Mouse (Mus musculus) embryonic facial prominence, embryonic 15.5 days (tissue): Measurements from ENCODE around the gene Rnf39. TPM values are rescaled to one million over a fixed set of nuclear protein-coding genes. Genes with fewer than 3 reads are reported as not detected.

Experiments
- ATAC-seq: fragments of 200-750 bp; cut with Nextera tagmentation; 2 replicates; pipeline ENCODE4 v1.8.0; 2017; ENCODE audit warnings: low read depth, moderate TSS enrichment; ENCODE audit not compliant: insufficient number of reproducible peaks, low FRiP score, low TSS enrichment
- H3K27ac ChIP-seq: fragments of 300-500 bp; sonication (generic); replicated peaks from 2 replicates; pipeline ENCODE4 v1.5.1; 2015; ENCODE audit warnings: mild to moderate bottlenecking, inconsistent platforms
- H3K27me3 ChIP-seq: fragments of 300-500 bp; sonication (generic); 2 replicates; pipeline ENCODE4 v1.6.1; 2015; ENCODE audit warnings: inconsistent platforms
- H3K36me3 ChIP-seq: fragments of 300-500 bp; sonication (generic); 2 replicates; pipeline ENCODE4 v1.6.1; 2015; ENCODE audit warnings: mild to moderate bottlenecking, inconsistent platforms
- H3K4me1 ChIP-seq: fragments of 300-500 bp; sonication (generic); 2 replicates; pipeline ENCODE4 v1.6.1; 2015; ENCODE audit warnings: inconsistent platforms
- H3K4me2 ChIP-seq: fragments of 300-500 bp; sonication (generic); replicated peaks from 2 replicates; pipeline ENCODE4 v1.6.1; 2015; ENCODE audit warnings: mild to moderate bottlenecking, inconsistent platforms
- H3K4me3 ChIP-seq: fragments of 300-500 bp; sonication (generic); replicated peaks from 2 replicates; pipeline ENCODE4 v1.5.1; 2015; ENCODE audit warnings: mild to moderate bottlenecking, inconsistent platforms
- H3K9ac ChIP-seq: fragments of 300-500 bp; sonication (generic); 2 replicates; pipeline ENCODE4 v1.6.1; 2015; ENCODE audit warnings: inconsistent platforms
- H3K9me3 ChIP-seq: fragments of 300-500 bp; sonication (generic); replicated peaks from 2 replicates; pipeline ENCODE4 v1.6.1; 2016; ENCODE audit warnings: inconsistent platforms
- WGBS: fragments of 180-500 bp; shearing (Covaris S2); methylation state at CpG from one replicate; pipeline ENCODE4 v1.1.7; 2015; 5-methylcytosine and 5-hydroxymethylcytosine counted together
- polyA plus RNA-seq: library from polyadenylated mRNA; unstranded; fragments of >200 nt; fragmentation: Nextera tagmentation; extraction: Ambion mirVana; gene quantifications from 2 replicates; pipeline ENCODE4 v1.2.1, GENCODE M21; 2015

Rnf39 gene
- polyA plus RNA-seq, 1 experiment from 2014 or later: 9.4 TPM

DNA sequence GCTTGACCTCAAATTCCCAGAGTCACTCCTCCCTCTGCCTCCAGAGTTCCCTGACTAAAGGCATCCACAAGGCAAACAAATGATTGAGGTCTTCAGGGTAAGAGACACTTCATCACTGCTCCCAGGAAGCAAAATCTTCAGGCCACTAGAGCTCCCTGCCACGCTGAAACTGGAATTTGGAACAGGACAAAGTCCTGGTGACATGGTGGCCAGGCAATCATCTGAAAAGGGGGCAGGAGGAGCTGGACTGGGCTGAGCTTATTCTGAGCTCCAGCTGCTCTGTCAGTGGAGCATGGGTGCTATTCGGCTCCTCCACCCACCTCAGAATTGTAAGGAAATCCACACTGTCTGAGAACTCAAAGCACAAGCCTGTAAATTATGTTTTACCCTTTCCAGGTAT is 30.7 kb upstream of the Rnf39 start:
- H3K27ac ChIP-seq: no peak overlapping the region
- WGBS: 68% methylated on average over 2 of the region's 2 CpGs
- 0 out of 2 replicates have a peak, but pooled peaks cover 5% of the 10 kb centered on the region for H3K27me3 ChIP-seq
- no peaks in the 10 kb centered on the region for H3K4me1 ChIP-seq
- H3K36me3 ChIP-seq: no peaks in the 10 kb centered on the region
- H3K4me2 ChIP-seq: no peak overlapping the region
- no peaks in the 10 kb centered on the region for H3K9me3 ChIP-seq
- no peak overlapping the region for H3K9ac ChIP-seq
- no peak overlapping the region for H3K4me3 ChIP-seq
- no peak for ATAC-seq

GRCm38 (mm10) chr17:36914108-36914507 is 28.6 kb upstream of the Rnf39 start:
- H3K9ac ChIP-seq: no peak overlapping the region
- H3K4me2 ChIP-seq: no peak overlapping the region
- H3K4me3 ChIP-seq: no peak overlapping the region
- ATAC-seq: no peak
- 0 out of 2 replicates have a peak, but pooled peaks cover 5% of the 10 kb centered on the region for H3K27me3 ChIP-seq
- H3K9me3 ChIP-seq: no peaks in the 10 kb centered on the region
- no peak overlapping the region for H3K27ac ChIP-seq
- 17% methylated on average over 2 of the region's 2 CpGs for WGBS
- no peaks in the 10 kb centered on the region for H3K36me3 ChIP-seq
- H3K4me1 ChIP-seq: no peaks in the 10 kb centered on the region

- no peak overlapping the region for H3K27ac ChIP-seq
- ATAC-seq: no peak
These were observed 27.6 kb upstream of the Rnf39 start for GRCm38 (mm10) chr17:36915076-36915475.

GRCm38 (mm10) chr17:36920239-36920638 is 22.5 kb upstream of the Rnf39 start:
- no peak overlapping the region for H3K4me2 ChIP-seq
- 0 out of 2 replicates have a peak, but pooled peaks cover 5% of the 10 kb centered on the region for H3K27me3 ChIP-seq
- H3K36me3 ChIP-seq: no peaks in the 10 kb centered on the region
- no peaks in the 10 kb centered on the region for H3K9me3 ChIP-seq
- H3K4me1 ChIP-seq: no peaks in the 10 kb centered on the region
- H3K9ac ChIP-seq: no peak overlapping the region
- H3K27ac ChIP-seq: no peak overlapping the region
- H3K4me3 ChIP-seq: no peak overlapping the region
- ATAC-seq: no peak
- 48% methylated on average over 15 of the region's 15 CpGs for WGBS

More at GRCm38 (mm10) chr17:36915076-36915475, 27.6 kb upstream of the Rnf39 start:
- Histone ChIP-seq H3K36me3 (no peaks in the 10 kb centered on the region), H3K4me2 (no peak overlapping the region), H3K4me1 (no peaks in the 10 kb centered on the region), H3K4me3 (no peak overlapping the region), H3K9me3 (no peaks in the 10 kb centered on the region), H3K27me3 (0 out of 2 replicates have a peak, but pooled peaks cover 5% of the 10 kb centered on the region), H3K9ac (no peak overlapping the region)
- 15% methylated on average over 9 of the region's 9 CpGs for WGBS

DNA sequence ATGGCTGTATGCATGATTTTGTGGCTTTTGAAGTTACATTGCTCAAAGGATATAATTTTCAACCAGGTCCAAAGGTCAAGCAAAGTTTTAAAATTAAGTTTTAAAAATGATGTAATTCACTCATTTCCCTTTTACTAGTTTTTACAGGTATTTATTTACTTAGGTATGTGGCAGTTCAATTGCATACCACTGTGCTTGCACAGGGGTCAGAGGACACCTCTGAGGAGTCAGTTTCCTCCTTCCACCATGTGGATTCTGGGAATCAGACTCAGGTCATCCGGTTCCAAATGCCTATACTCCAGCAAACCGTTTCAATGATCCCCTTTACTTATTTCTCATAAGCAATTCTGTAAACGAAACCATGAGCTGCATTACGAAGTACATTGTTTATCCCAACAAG is 20.0 kb upstream of the Rnf39 start:
- Histone ChIP-seq H3K4me2 (no peak overlapping the region), H3K9ac (no peak overlapping the region), H3K4me1 (no peaks in the 10 kb centered on the region), H3K4me3 (no peak overlapping the region), H3K27me3 (no peaks in the 10 kb centered on the region), H3K27ac (no peak overlapping the region), H3K9me3 (no peaks in the 10 kb centered on the region), H3K36me3 (no peaks in the 10 kb centered on the region)
- WGBS: 69% methylated on average over 4 of the region's 4 CpGs
- ATAC-seq: no peak

GRCm38 (mm10) chr17:36923491-36923890 is 19.2 kb upstream of the Rnf39 start:
- ATAC-seq: no peak
- H3K9ac ChIP-seq: no peak overlapping the region
- H3K9me3 ChIP-seq: no peaks in the 10 kb centered on the region
- no peaks in the 10 kb centered on the region for H3K36me3 ChIP-seq
- H3K27me3 ChIP-seq: no peaks in the 10 kb centered on the region
- WGBS: 63% methylated on average over 4 of the region's 4 CpGs
- H3K4me1 ChIP-seq: no peaks in the 10 kb centered on the region
- no peak overlapping the region for H3K4me2 ChIP-seq
- no peak overlapping the region for H3K27ac ChIP-seq
- no peak overlapping the region for H3K4me3 ChIP-seq

DNA sequence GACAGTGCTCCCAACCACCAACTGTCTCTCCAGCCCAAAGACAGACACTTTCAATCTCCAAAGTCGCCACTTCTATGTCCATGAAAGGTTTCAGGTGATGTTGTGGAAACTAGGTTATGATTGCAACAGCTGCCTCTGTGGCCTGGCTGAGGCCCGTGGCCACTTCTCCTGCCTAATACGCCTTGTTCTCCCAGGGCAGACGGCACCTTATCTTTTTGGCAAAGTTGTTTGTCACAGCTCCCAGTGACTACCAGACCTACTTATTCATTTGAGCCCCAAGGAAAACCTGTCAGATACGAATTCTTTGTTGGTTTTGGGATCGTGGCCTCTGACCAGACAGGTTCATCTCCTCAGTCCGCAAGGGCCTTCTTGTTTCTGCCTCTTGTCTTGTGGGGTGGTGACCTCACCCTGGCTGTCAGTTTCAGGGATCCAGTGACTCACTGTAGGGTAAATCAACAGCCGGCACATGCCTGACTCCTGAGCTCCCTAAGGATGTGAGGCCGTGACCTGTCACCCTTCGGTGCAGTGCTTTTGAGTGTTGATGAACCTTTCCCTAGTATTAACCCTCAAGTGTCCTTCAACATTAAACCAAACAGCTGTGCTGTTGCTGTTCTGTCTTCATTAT is 15.1 kb upstream of the Rnf39 start:
- 46% methylated on average over 10 of the region's 10 CpGs for WGBS
- Histone ChIP-seq H3K4me1 (no peaks in the 10 kb centered on the region), H3K4me2 (no peak overlapping the region), H3K27ac (no peak overlapping the region), H3K9me3 (no peaks in the 10 kb centered on the region), H3K9ac (no peak overlapping the region), H3K4me3 (no peak overlapping the region), H3K27me3 (no peaks in the 10 kb centered on the region), H3K36me3 (no peaks in the 10 kb centered on the region)
- no peak for ATAC-seq

- no peaks in the 10 kb centered on the region for H3K9me3 ChIP-seq
- no peak overlapping the region for H3K4me2 ChIP-seq
- H3K27ac ChIP-seq: no peak overlapping the region
- no peaks in the 10 kb centered on the region for H3K27me3 ChIP-seq
- H3K36me3 ChIP-seq: no peaks in the 10 kb centered on the region
- H3K4me3 ChIP-seq: no peak overlapping the region
- WGBS: 68% methylated on average over 12 of the region's 12 CpGs
- H3K9ac ChIP-seq: no peak overlapping the region
- no peak for ATAC-seq
- no peaks in the 10 kb centered on the region for H3K4me1 ChIP-seq
These were observed 13.3 kb upstream of the Rnf39 start for GRCm38 (mm10) chr17:36929236-36929932.

GRCm38 (mm10) chr17:36930233-36930632 is 12.5 kb upstream of the Rnf39 start:
- H3K27me3 ChIP-seq: no peaks in the 10 kb centered on the region
- no peak overlapping the region for H3K9ac ChIP-seq
- no peaks in the 10 kb centered on the region for H3K4me1 ChIP-seq
- H3K36me3 ChIP-seq: no peaks in the 10 kb centered on the region
- H3K4me3 ChIP-seq: no peak overlapping the region
- 64% methylated on average over 6 of the region's 6 CpGs for WGBS
- no peak for ATAC-seq
- no peak overlapping the region for H3K4me2 ChIP-seq
- H3K9me3 ChIP-seq: no peaks in the 10 kb centered on the region
- H3K27ac ChIP-seq: no peak overlapping the region

- no peak overlapping the region for H3K4me2 ChIP-seq
- H3K4me1 ChIP-seq: no peaks in the 10 kb centered on the region
- H3K27ac ChIP-seq: no peak overlapping the region
- no peaks in the 10 kb centered on the region for H3K36me3 ChIP-seq
- H3K4me3 ChIP-seq: no peak overlapping the region
- WGBS: 81% methylated on average over 4 of the region's 4 CpGs
- ATAC-seq: no peak
- H3K9ac ChIP-seq: no peak overlapping the region
- H3K27me3 ChIP-seq: no peaks in the 10 kb centered on the region
- no peaks in the 10 kb centered on the region for H3K9me3 ChIP-seq
These were observed 11.6 kb upstream of the Rnf39 start for GRCm38 (mm10) chr17:36931130-36931529.

DNA sequence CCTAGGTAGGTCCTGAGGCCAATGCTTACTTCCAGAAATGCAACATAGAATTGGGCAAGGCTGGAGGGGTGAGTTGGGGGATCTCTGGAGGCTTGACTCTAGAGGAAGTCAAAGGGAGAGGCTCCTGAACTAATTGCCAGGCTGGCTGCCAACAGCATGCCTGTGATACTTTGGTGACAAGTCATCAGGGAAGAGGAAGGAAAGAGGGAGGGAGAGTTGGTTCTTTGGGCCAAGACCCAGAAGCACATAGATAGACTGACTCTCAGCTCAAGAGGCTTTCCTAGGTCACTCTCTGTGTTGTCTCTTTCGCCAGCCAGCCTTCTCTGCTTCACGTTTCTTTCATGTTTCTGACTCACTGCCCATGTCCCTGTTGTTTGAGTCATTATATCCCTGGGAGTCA is 10.9 kb upstream of the Rnf39 start:
- H3K4me3 ChIP-seq: no peak overlapping the region
- H3K27ac ChIP-seq: no peak overlapping the region
- H3K9ac ChIP-seq: no peak overlapping the region
- H3K4me1 ChIP-seq: no peaks in the 10 kb centered on the region
- H3K36me3 ChIP-seq: no peaks in the 10 kb centered on the region
- no peak overlapping the region for H3K4me2 ChIP-seq
- WGBS: 61% methylated on average over 2 of the region's 2 CpGs
- no peak for ATAC-seq
- H3K9me3 ChIP-seq: no peaks in the 10 kb centered on the region
- H3K27me3 ChIP-seq: no peaks in the 10 kb centered on the region

GRCm38 (mm10) chr17:36938056-36938455 is 4.7 kb upstream of the Rnf39 start:
- H3K4me2 ChIP-seq: no peak overlapping the region
- no peaks in the 10 kb centered on the region for H3K36me3 ChIP-seq
- no peak overlapping the region for H3K9ac ChIP-seq
- peaks cover 9% of the 10 kb centered on the region for H3K4me1 ChIP-seq
- 82% methylated on average over 2 of the region's 2 CpGs for WGBS
- no peak overlapping the region for H3K27ac ChIP-seq
- H3K4me3 ChIP-seq: no peak overlapping the region
- peaks cover 29% of the 10 kb centered on the region for H3K27me3 ChIP-seq
- H3K9me3 ChIP-seq: no peaks in the 10 kb centered on the region
- ATAC-seq: no peak
